Mouse (Mus musculus): Measurements from ENCODE around the gene 2310022A10Rik. TPM values are rescaled to one million over a fixed set of nuclear protein-coding genes. Genes with fewer than 3 reads are reported as not detected.

2310022A10Rik gene
- polyA plus RNA-seq, 1 experiment = 19.7 TPM

DNA sequence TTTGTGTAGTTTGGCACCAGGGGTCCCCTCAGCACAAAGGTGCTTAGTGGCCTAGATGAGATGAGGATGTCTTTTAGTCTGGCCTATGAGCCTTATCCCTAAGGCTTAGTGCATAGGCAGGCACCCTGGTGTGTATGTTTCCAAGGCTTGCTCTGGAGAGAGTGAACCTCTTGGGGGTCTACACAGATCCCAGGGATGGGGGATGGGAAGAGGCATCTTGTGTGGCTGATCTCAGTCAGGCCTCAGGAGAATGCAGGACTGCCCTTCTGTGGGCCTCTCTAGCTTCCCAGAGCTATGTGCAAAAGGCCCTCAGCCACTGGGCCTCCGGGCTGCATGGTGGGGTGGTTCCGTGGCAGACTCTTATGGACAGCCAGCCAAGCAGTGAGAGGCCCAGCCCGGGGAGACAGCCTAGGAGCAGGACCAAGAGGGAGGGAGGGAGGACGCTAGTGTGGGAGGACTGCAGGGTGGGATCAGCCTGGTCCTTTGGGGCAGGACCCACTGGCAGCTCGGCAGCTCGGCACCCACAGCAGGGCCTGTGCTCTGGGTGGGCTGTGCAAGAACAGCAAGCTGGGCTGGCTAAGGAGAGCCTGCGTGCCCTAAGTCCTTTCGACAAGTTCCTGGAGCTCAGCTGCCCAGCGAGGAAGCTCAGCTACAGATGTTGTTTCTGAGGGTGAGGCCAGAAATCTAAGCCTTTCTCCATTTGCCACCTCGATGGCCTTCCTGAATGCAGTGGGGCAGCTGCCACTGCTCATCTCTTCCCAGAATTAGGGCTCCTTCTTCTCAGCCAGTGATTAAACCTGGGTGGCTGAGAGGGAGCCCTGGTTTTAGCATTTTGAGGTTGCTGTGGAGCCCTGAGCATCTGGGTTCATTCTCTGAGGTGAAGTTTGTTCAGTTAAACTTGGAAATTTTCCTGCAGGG is 43.8 kb downstream of the 2310022A10Rik start:
- no peaks in the 10 kb centered on the region for H3K36me3 ChIP-seq (ENCODE audit: control insufficient read depth, insufficient read depth, low read length)
- no peak overlapping the region for H3K4me3 ChIP-seq (ENCODE audit: low read depth, low read length)
- H3K27ac ChIP-seq (ENCODE audit: insufficient read depth, low read depth, low read length) = no peak overlapping the region
- WGBS = 65% methylated on average over 10 of the region's 10 CpGs
- no peaks in the 10 kb centered on the region for H3K27me3 ChIP-seq (ENCODE audit: control insufficient read depth, insufficient read depth, low read length)
- peaks cover 11% of the 10 kb centered on the region for H3K4me1 ChIP-seq (ENCODE audit: control insufficient read depth, insufficient read depth, insufficient read length, low read length)
- TF ChIP-seq POLR2A (IDR thresholded peaks at IDR 0.05; ENCODE audit: low read depth, low read length) (no peak), CTCF (IDR thresholded peaks at IDR 0.05; ENCODE audit: extremely low read depth, insufficient read length, insufficient replicate concordance, low read depth, low read length) (no peak)

DNA sequence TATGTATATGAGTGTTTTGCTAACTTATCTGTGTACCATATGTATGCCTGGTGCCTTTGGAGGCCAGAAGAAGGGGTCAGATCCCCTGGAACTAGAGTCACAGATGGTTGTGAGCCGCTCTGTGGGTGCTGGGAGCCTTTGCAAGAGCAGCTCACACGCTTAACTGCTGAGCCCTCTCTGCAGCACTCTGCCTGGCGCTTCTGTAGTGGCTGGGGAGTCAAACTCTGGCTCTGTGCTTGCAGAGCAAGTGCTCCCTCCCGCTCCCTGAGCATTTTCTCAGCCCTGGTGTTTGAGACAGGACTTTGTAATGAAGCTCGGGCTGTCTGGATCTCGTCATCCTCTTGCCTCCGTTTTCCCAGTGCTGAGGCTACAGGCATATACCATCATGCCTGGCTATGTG is 45.0 kb downstream of the 2310022A10Rik start:
- 77% methylated on average over 7 of the region's 7 CpGs for WGBS
- Histone ChIP-seq H3K27me3 (ENCODE audit: control insufficient read depth, insufficient read depth, low read length) (no peaks in the 10 kb centered on the region), H3K36me3 (ENCODE audit: control insufficient read depth, insufficient read depth, low read length) (no peaks in the 10 kb centered on the region), H3K4me3 (ENCODE audit: low read depth, low read length) (no peak overlapping the region), H3K27ac (ENCODE audit: insufficient read depth, low read depth, low read length) (no peak overlapping the region), H3K4me1 (ENCODE audit: control insufficient read depth, insufficient read depth, insufficient read length, low read length) (peaks cover 11% of the 10 kb centered on the region)
- no peak for TF ChIP-seq CTCF (IDR thresholded peaks at IDR 0.05; ENCODE audit: extremely low read depth, insufficient read length, insufficient replicate concordance, low read depth, low read length)
- no peak for TF ChIP-seq POLR2A (IDR thresholded peaks at IDR 0.05; ENCODE audit: low read depth, low read length)

DNA sequence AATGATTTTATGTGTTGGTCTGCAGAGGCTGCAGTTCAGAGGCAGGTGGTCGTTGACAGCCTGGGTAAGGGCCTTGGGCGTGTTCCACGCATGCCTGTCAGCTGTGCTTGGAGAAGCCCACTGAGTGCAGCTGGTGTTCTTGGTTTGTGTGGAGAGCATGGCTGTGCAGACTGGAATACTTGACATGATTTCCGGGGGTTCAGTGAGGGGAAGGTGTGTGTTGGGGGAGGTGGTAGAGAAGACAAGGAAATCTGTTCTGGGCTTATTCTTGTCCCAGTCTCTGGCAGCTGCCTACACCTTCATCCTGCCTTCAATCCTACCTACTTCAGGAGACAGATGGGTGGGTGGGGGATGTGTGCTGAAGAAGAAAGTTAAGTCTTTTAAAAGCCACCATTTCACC is 48.6 kb downstream of the 2310022A10Rik start:
- Histone ChIP-seq H3K4me3 (ENCODE audit: low read depth, low read length) (no peak overlapping the region), H3K27ac (ENCODE audit: insufficient read depth, low read depth, low read length) (no peak overlapping the region), H3K36me3 (ENCODE audit: control insufficient read depth, insufficient read depth, low read length) (no peaks in the 10 kb centered on the region), H3K27me3 (ENCODE audit: control insufficient read depth, insufficient read depth, low read length) (no peaks in the 10 kb centered on the region), H3K4me1 (ENCODE audit: control insufficient read depth, insufficient read depth, insufficient read length, low read length) (peaks cover 15% of the 10 kb centered on the region)
- TF ChIP-seq POLR2A (IDR thresholded peaks at IDR 0.05; ENCODE audit: low read depth, low read length) (no peak), CTCF (IDR thresholded peaks at IDR 0.05; ENCODE audit: extremely low read depth, insufficient read length, insufficient replicate concordance, low read depth, low read length) (no peak)
- WGBS = 53% methylated on average over 4 of the region's 4 CpGs

DNA sequence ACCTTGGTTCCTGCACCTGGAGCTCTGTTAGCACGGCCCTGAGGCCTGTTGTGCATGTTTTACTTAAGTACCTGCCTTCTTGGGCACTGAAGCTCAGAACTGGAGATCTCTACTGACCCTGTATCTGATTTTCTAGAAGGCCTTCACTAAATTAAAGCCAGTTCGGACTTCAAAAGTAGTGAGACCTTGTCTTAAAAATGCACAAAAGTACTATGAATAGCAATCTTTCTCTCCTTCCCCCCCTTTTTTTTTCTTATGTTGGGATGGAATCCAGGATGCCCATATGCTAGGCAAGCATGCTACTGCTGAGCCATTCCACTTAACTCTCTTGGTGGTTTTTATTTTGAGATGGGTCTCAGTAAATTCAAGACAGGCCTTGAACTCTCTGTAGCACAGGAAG is 49.1 kb downstream of the 2310022A10Rik start:
- no peak overlapping the region for H3K4me3 ChIP-seq (ENCODE audit: low read depth, low read length)
- no peak overlapping the region for H3K27ac ChIP-seq (ENCODE audit: insufficient read depth, low read depth, low read length)
- no peaks in the 10 kb centered on the region for H3K36me3 ChIP-seq (ENCODE audit: control insufficient read depth, insufficient read depth, low read length)
- 55% methylated on average over 2 of the region's 2 CpGs for WGBS
- peaks cover 19% of the 10 kb centered on the region for H3K4me1 ChIP-seq (ENCODE audit: control insufficient read depth, insufficient read depth, insufficient read length, low read length)
- TF ChIP-seq CTCF (IDR thresholded peaks at IDR 0.05; ENCODE audit: extremely low read depth, insufficient read length, insufficient replicate concordance, low read depth, low read length) = no peak
- no peak for TF ChIP-seq POLR2A (IDR thresholded peaks at IDR 0.05; ENCODE audit: low read depth, low read length)
- no peaks in the 10 kb centered on the region for H3K27me3 ChIP-seq (ENCODE audit: control insufficient read depth, insufficient read depth, low read length)

DNA sequence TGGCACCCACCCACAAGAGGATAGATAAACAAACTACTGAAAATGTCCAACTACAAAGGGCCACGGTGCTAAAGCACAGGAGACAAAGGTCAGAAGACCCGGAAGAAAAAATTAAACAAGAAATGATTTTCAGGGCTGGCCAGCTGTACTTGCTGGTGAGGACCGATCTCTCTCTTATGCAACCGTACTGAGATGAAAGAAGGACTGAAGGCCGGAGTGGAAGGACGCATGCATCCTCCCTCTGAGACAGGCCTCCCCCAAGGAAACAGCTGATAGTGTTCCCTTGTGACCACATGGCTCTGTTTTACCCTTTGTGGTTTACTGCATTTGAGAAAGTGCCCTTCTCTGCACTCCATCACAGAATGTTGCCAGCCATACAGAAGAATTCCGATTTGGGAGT is 49.8 kb downstream of the 2310022A10Rik start:
- TF ChIP-seq CTCF (IDR thresholded peaks at IDR 0.05; ENCODE audit: extremely low read depth, insufficient read length, insufficient replicate concordance, low read depth, low read length) (no peak), POLR2A (IDR thresholded peaks at IDR 0.05; ENCODE audit: low read depth, low read length) (no peak)

DNA sequence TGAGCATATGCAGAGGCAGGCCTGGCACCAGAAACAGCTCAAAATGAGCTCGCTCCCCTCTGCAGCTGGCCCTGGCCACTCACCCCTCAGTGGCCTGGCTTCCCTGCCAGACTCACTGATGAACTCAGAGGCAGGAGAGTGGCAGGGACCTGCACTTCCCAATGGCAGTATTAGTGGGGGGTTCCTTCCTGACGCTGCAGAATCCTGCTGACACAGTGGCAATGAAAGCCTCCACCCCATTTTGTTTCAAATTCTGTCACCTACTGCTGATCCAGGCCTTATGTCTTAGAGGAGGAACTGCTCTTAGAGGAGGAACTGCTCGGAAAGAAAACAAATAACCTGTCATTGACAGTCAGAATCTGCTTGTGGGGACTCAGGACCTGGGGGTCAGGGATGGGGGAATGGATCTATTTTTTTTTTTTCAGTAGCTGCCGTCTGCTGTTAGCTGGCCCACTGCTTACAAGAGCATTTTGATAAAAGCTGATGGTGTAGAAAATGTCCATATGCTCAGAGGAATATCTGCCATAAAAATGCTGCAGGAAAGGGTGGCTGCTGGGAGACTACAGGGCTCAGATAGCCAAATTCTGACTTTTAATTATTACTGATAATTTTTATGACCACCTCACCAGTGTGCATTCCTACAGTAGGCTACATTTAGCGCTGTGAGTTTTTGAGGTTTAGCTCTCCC is 51.8 kb downstream of the 2310022A10Rik start:
- H3K36me3 ChIP-seq (ENCODE audit: control insufficient read depth, insufficient read depth, low read length) = peaks cover 14% of the 10 kb centered on the region
- no peaks in the 10 kb centered on the region for H3K27me3 ChIP-seq (ENCODE audit: control insufficient read depth, insufficient read depth, low read length)
- H3K4me3 ChIP-seq (ENCODE audit: low read depth, low read length) = no peak overlapping the region
- WGBS = 72% methylated on average over 5 of the region's 5 CpGs
- TF ChIP-seq POLR2A (IDR thresholded peaks at IDR 0.05; ENCODE audit: low read depth, low read length) (no peak), CTCF (IDR thresholded peaks at IDR 0.05; ENCODE audit: extremely low read depth, insufficient read length, insufficient replicate concordance, low read depth, low read length) (no peak)
- no peak overlapping the region for H3K27ac ChIP-seq (ENCODE audit: insufficient read depth, low read depth, low read length)
- peaks cover 25% of the 10 kb centered on the region for H3K4me1 ChIP-seq (ENCODE audit: control insufficient read depth, insufficient read depth, insufficient read length, low read length)

More for the DNA sequence above, 49.8 kb downstream of the 2310022A10Rik start:
- Histone ChIP-seq H3K36me3 (ENCODE audit: control insufficient read depth, insufficient read depth, low read length) (no peaks in the 10 kb centered on the region), H3K27ac (ENCODE audit: insufficient read depth, low read depth, low read length) (no peak overlapping the region), H3K4me1 (ENCODE audit: control insufficient read depth, insufficient read depth, insufficient read length, low read length) (peaks cover 25% of the 10 kb centered on the region), H3K27me3 (ENCODE audit: control insufficient read depth, insufficient read depth, low read length) (no peaks in the 10 kb centered on the region), H3K4me3 (ENCODE audit: low read depth, low read length) (no peak overlapping the region)
- 24% methylated on average over 7 of the region's 7 CpGs for WGBS

All from small intestine, adult 2 months (tissue).